Mouse (Mus musculus) CH12.LX (cell line): ENCODE measurements around the gene Fbxo36.

ENCODE experiments used
- CTCF ChIP-seq, 2 experiments: IDR thresholded peaks in 1 of 2; conservative IDR thresholded peaks in 1 of 2; 2 replicates each; pipeline ENCODE4 v1.5.1; 2011 to 2012; ENCODE audit warnings: low read depth in 2 of 2, low read length in 2 of 2, improper control_type of control experiment in 1 of 2, inconsistent platforms in 1 of 2, mild to moderate bottlenecking in 1 of 2, moderate library complexity in 1 of 2
- E2F4 ChIP-seq: IDR thresholded peaks from 2 replicates; pipeline ENCODE4 v1.6.1; 2011; ENCODE audit warnings: low read depth, low read length, improper control_type of control experiment; ENCODE audit not compliant: insufficient replicate concordance
- ELF1 ChIP-seq: IDR thresholded peaks from 2 replicates; pipeline ENCODE4 v1.6.1; 2014; ENCODE audit warnings: low read depth, mild to moderate bottlenecking, inconsistent platforms, low read length, improper control_type of control experiment
- EP300 ChIP-seq: IDR thresholded peaks from 2 replicates; pipeline ENCODE4 v1.6.1; 2011; ENCODE audit warnings: low read length, improper control_type of control experiment
- HCFC1 ChIP-seq: IDR thresholded peaks from 2 replicates; pipeline ENCODE4 v1.6.1; 2012; ENCODE audit warnings: low read depth, mild to moderate bottlenecking, inconsistent platforms, low read length, improper control_type of control experiment
- MYC ChIP-seq: IDR thresholded peaks from 2 replicates; pipeline ENCODE4 v1.6.1; 2011; ENCODE audit warnings: low read depth, mild to moderate bottlenecking, improper control_type of control experiment, low read length
- POLR2A ChIP-seq: IDR thresholded peaks from 2 replicates; pipeline ENCODE4 v1.6.1; 2011; ENCODE audit warnings: low read depth, mild to moderate bottlenecking, improper control_type of control experiment, low read length
- POLR2AphosphoS2 ChIP-seq: IDR thresholded peaks from 2 replicates; pipeline ENCODE4 v1.6.1; 2011; ENCODE audit warnings: low read depth, low read length, improper control_type of control experiment
- RAD21 ChIP-seq: IDR thresholded peaks from 2 replicates; pipeline ENCODE4 v1.6.1; 2011; ENCODE audit warnings: low read depth, mild to moderate bottlenecking, low read length, improper control_type of control experiment, moderate library complexity
- TCF12 ChIP-seq: IDR thresholded peaks from 2 replicates; pipeline ENCODE4 v1.6.1; 2014; ENCODE audit warnings: low read depth, mild to moderate bottlenecking, inconsistent platforms, low read length, improper control_type of control experiment
- USF2 ChIP-seq: conservative IDR thresholded peaks from 2 replicates; pipeline ENCODE4 v1.6.1; 2011; ENCODE audit warnings: low read depth, low read length, improper control_type of control experiment
- ZKSCAN1 ChIP-seq: IDR thresholded peaks from 2 replicates; pipeline ENCODE4 v1.6.1; 2012; ENCODE audit warnings: low read depth, inconsistent platforms, low read length, improper control_type of control experiment, borderline replicate concordance
- ZNF384 ChIP-seq: IDR thresholded peaks from 2 replicates; pipeline ENCODE4 v1.6.1; 2012; ENCODE audit warnings: low read depth, low read length, improper control_type of control experiment, inconsistent platforms

- no peak for TF ChIP-seq POLR2AphosphoS2
- TF ChIP-seq HCFC1 = no peak
- TF ChIP-seq E2F4 = no peak
- TF ChIP-seq CTCF (conservative IDR thresholded peaks at IDR 0.05 in 1 of 2, IDR thresholded peaks at IDR 0.05 in 1 of 2; ENCODE audit: low read depth in 2 of 2, low read length in 2 of 2) = no peak
- TF ChIP-seq USF2 = no peak
- no peak for TF ChIP-seq ZKSCAN1
- no peak for TF ChIP-seq POLR2A
- no peak for TF ChIP-seq ELF1
- no peak for TF ChIP-seq EP300
- no peak for TF ChIP-seq RAD21
- TF ChIP-seq TCF12 = no peak
- TF ChIP-seq ZNF384 = no peak
- no peak for TF ChIP-seq MYC
These were observed 43.3 kb downstream of the Fbxo36 start for GRCm38 (mm10) chr1:84882937-84883336.
